Mouse (Mus musculus) brain, embryonic 14.5 days (tissue): ENCODE measurements at regions not wholly inside any gene's neighbourhood (a gene's known extent, or its start where the extent isn't known, plus 50 kb on each side); places are given as distances from the start of the nearest gene placed in this dataset.

ENCODE experiments used
- CTCF ChIP-seq: fragments of 200-500 bp; IDR thresholded peaks from 2 replicates; pipeline ENCODE4 v1.5.1; 2012; ENCODE audit warnings: inconsistent platforms, mild to moderate bottlenecking, moderate library complexity, borderline replicate concordance; ENCODE audit not compliant: insufficient read depth, insufficient read length; ENCODE audit errors: extremely low read depth
- POLR2A ChIP-seq: fragments of 200-500 bp; IDR thresholded peaks from 2 replicates; pipeline ENCODE4 v1.6.1; 2012; ENCODE audit warnings: mild to moderate bottlenecking, inconsistent platforms, borderline replicate concordance; ENCODE audit not compliant: poor library complexity, insufficient read depth, insufficient read length, severe bottlenecking; ENCODE audit errors: extremely low read depth

DNA sequence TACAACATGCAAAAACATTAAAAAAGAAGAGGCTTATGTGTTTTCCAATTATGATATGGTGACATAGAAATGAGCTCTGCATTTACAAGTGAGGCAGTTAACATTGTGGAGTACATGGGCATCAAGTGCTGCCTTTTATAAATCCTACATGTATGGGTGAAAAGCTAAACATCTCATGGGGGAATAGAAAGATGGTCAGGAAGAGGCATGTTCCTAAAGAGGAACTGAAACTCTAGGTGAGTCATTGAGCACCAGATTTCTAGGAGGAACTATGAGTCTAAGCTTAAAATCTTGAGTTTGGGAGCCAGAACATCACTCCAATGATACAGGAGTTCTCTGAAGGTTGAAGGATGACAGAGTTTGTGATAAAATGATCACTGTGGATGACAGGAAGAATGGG is 1010.2 kb downstream of the Slitrk1 start:
- TF ChIP-seq CTCF (no peak), POLR2A (no peak)
